Mouse (Mus musculus): Measurements from ENCODE around the gene Fam178b.

GRCm38 (mm10) chr1:36582211-36582610, 100.8 kb downstream of the Fam178b start:
- TF ChIP-seq CTCF (IDR thresholded peaks at IDR 0.05; ENCODE audit: borderline replicate concordance, extremely low read depth, insufficient read depth, insufficient read length) (no peak), POLR2A (IDR thresholded peaks at IDR 0.05; ENCODE audit: borderline replicate concordance, extremely low read depth, insufficient read depth, insufficient read length, poor library complexity, severe bottlenecking) (no peak)

Data from brain, embryonic 14.5 days (tissue).